Mouse (Mus musculus) thymus, postnatal 36 days (tissue): ENCODE data around the gene Plac9b.
"Not testable (repeated sequence)": the region's sequence is repeated elsewhere in the genome, so short reads cannot be mapped to it uniquely, and the experiment has no call there.

ENCODE experiments used
- DNase-seq, 2 experiments: peaks; one replicate each; pipeline ENCODE4 v3.0.0; 2022; ENCODE audit warnings: mixed read lengths in 2 of 2

The Plac9b gene

GRCm38 (mm10) chr14:26182380-26182779 is at the start of gene Plac9b:
TSS of gene Plac9b (minus strand) at chr14:26182480.
- DNase-seq, result not testable (repeated sequence)

- not testable (repeated sequence) for DNase-seq
Measured at GRCm38 (mm10) chr14:26216233-26217000, 34.1 kb upstream of the Plac9b start.

GRCm38 (mm10) chr14:26206926-26207247 is 24.6 kb upstream of the Plac9b start, which contains the start of gene Tmem254b:
TSS of gene Tmem254b (minus strand) at chr14:26207041.
- not testable (repeated sequence) for DNase-seq

GRCm38 (mm10) chr14:26206197-26206925 is 24.1 kb upstream of the Plac9b start:
- DNase-seq, result not testable (repeated sequence)

- DNase-seq, result not testable (repeated sequence)
Measured at GRCm38 (mm10) chr14:26197851-26198250, 15.6 kb upstream of the Plac9b start.

- not testable (repeated sequence) for DNase-seq
Measured at GRCm38 (mm10) chr14:26188361-26188760, 6.1 kb upstream of the Plac9b start.

- DNase-seq, result not testable (repeated sequence)
Measured at GRCm38 (mm10) chr14:26186638-26187037, 4.4 kb upstream of the Plac9b start.

GRCm38 (mm10) chr14:26181660-26182059 is 620 bp downstream of the Plac9b start:
- not testable (repeated sequence) for DNase-seq

- DNase-seq, result not testable (repeated sequence)
Measured at GRCm38 (mm10) chr14:26175028-26175427, 7.3 kb downstream of the Plac9b start.

GRCm38 (mm10) chr14:26173955-26174354 is 8.3 kb downstream of the Plac9b start:
- not testable (repeated sequence) for DNase-seq

- not testable (repeated sequence) for DNase-seq
Measured at GRCm38 (mm10) chr14:26165266-26165665, 17.0 kb downstream of the Plac9b start.

- not testable (repeated sequence) for DNase-seq
Measured at GRCm38 (mm10) chr14:26162423-26162822, 19.9 kb downstream of the Plac9b start.

- not testable (repeated sequence) for DNase-seq
Measured at GRCm38 (mm10) chr14:26161156-26161555, 21.1 kb downstream of the Plac9b start.

GRCm38 (mm10) chr14:26156032-26156431 is 26.2 kb downstream of the Plac9b start:
- not testable (repeated sequence) for DNase-seq

GRCm38 (mm10) chr14:26147095-26147494 is 35.2 kb downstream of the Plac9b start:
- not testable (repeated sequence) for DNase-seq

GRCm38 (mm10) chr14:26119095-26119494 is 63.2 kb downstream of the Plac9b start:
- DNase-seq, result not testable (repeated sequence)

- DNase-seq, result not testable (repeated sequence)
Measured at GRCm38 (mm10) chr14:26118550-26119000, 63.7 kb downstream of the Plac9b start.

GRCm38 (mm10) chr14:26118150-26118549 is 64.1 kb downstream of the Plac9b start, which contains the start of gene Duxbl2:
TSS of gene Duxbl2 (plus strand) at chr14:26118349.
- DNase-seq, result not testable (repeated sequence)
